Mouse (Mus musculus): ENCODE results near the gene Btbd35f1.
"Not testable (repeated sequence)": the region's sequence is repeated elsewhere in the genome, so short reads cannot be mapped to it uniquely, and the experiment has no call there.

Btbd35f1 gene

GRCm38 (mm10) chrX:32559755-32560154, at the start of gene Btbd35f1:
TSS of gene Btbd35f1 (plus strand) at chrX:32560055.
- in situ Hi-C loops (cut with MboI, MseI), result not testable (repeated sequence)

DNA sequence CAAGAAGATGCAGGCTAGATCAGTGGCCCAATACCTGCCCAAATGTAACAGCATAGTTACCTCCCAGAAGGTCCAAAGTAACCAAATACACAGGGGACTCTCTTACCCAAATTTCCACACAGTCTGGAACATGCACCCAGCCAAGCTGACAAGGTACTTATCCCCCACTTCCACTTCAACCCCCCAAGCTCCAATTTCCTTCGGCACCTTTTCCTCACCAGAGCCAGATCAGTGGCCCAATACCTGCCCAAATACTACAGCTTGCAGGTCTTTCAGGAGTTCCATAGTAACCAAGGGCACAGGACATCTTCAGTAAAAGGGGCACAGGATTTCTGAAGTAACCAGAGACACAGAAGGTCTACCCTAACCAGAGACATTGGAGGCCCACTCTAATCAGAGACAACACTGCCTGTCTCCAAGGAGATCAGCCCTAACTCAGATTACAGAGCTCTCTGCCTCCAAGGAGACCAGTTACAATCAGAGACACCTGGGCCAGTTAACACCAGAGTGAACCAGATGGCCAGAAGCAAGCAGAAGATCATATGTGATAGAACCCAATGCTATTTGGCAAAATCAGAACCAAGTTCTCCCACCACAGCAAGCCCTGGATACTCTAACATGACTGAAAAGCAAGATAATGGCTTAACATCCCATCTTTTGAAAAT, 31.2 kb downstream of the Btbd35f1 start:
- in situ Hi-C loops (cut with MboI, MseI), result loop anchor here (10.0 to 25.0 kb wide), 7 partner anchors 604 to 1721 kb away; partner anchors contain the start of gene Gm21870

- in situ Hi-C loops (cut with MboI, MseI), result not testable (repeated sequence)
Observed at GRCm38 (mm10) chrX:32601008-32601407, 41.2 kb downstream of the Btbd35f1 start.

- in situ Hi-C loops (cut with MboI, MseI), result not testable (repeated sequence)
Observed at GRCm38 (mm10) chrX:32601425-32601824, 41.6 kb downstream of the Btbd35f1 start.
